Mouse (Mus musculus) retina, postnatal 7 days (tissue): ENCODE measurements at regions not wholly inside any gene's neighbourhood (a gene's known extent, or its start where the extent isn't known, plus 50 kb on each side); places are given as distances from the start of the nearest gene placed in this dataset.

Experiments used
- DNase-seq: peaks from one replicate; pipeline ENCODE4 v3.0.0-alpha.2; 2012; ENCODE audit warnings: low read depth, low spot score

GRCm38 (mm10) chr3:8751356-8751755, 858.5 kb downstream of the Zfp704 start:
- DNase-seq, result no peak

DNA sequence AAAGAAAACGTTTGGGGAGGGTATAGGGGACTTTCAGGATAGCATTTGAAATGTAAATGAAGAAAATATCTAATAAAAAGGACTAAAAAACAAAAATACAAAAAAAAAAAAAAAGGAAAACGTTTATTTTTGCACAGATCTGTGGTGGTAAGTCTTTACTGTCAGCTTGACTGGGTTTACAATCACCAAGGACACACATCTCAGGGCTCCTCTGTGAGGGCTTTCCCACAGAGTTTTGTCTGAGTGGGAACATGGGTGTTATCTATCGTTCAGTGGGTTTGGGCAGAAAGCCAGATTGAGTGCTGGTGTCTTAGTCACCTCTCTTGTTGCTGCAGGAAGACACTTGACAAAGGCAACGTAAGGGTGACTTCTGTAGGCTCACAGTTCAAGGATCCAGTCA, 859.0 kb downstream of the Zfp704 start:
- DNase-seq, result no peak

GRCm38 (mm10) chr3:8750162-8750561, 859.7 kb downstream of the Zfp704 start:
- DNase-seq, result no peak

- DNase-seq, result no peak
Observed at GRCm38 (mm10) chr3:8747201-8747600, 862.7 kb downstream of the Zfp704 start.

- DNase-seq, result no peak
Observed at GRCm38 (mm10) chr3:8746677-8747076, 863.2 kb downstream of the Zfp704 start.

GRCm38 (mm10) chr3:8746037-8746436, 863.8 kb downstream of the Zfp704 start:
- DNase-seq, result no peak

GRCm38 (mm10) chr3:8744857-8745256, 865.0 kb downstream of the Zfp704 start:
- DNase-seq, result no peak

DNA sequence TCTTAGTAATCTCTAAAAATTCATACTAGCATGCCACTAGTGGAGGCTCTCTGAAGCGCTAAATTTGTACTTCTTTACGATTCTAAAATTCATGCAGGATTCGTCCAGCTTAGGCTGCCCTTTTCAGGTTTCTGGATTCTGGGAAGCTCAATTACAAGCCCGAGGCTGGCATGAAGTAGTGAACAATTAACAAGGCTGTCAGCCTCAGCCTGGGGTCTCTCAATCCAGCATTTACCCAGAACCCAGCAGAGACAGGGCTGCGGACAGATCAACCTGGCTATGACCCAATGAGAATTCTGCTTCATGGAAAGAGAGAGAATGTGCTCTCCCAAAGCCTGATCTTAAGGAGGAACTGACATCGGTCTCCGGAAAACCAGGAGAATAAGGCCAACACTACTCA, 866.2 kb downstream of the Zfp704 start:
- DNase-seq, result no peak

DNA sequence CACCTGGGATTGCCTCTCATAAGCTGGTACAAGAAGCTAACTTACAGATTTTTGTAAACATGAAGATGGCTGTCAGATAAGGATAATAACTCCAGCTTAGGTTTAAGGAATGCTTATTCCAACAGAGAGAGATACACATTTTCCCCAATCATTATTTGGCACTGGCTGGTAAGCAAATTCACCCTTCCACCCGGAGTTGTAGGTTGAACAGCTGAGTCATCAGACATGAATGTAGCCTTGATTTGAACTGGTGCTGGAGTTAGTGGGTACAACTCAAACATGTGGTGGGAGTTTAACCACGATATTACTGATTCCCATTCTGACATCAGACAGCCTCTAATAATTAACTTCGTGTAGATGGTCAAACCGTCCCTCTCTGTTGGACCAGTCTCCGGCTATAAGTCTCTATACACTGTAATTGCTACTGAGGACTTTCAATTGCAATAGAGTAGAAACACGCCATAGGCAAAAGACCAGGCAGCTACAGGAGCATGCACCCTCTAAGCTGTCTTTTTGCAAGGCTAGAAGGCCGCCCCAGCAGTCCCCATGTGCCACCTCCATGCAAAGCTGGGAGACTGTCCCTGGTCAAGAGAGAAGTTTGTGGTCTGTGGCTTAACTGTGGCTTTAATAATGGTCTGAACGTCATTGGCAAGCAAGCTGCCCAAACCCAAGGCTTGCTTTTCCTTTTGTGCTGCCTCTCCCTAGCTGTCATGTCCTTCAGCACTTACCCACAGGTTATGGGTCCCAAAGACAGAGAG, 868.4 kb downstream of the Zfp704 start:
- DNase-seq, result no peak

GRCm38 (mm10) chr3:8740710-8741109, 869.2 kb downstream of the Zfp704 start:
- DNase-seq, result no peak

DNA sequence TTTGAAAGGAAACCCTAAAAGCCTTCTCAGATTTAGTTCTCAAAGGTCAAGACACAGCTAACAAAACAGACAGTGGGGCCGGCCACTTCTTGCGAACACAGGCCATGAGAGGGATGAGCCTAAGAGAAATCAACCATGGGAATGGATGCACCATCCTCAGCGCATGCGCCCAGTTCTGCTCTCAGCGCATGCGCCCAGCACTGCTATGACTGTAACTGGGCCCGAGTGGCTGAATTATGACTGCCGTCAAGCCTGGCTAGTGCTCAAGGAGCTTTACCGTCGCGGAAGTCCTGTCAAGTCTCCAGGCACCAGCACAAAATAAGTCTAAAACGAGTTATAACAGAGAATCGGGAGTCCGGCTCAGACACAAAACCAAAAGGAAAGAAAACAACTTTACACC, 870.6 kb downstream of the Zfp704 start:
- DNase-seq, result no peak

DNA sequence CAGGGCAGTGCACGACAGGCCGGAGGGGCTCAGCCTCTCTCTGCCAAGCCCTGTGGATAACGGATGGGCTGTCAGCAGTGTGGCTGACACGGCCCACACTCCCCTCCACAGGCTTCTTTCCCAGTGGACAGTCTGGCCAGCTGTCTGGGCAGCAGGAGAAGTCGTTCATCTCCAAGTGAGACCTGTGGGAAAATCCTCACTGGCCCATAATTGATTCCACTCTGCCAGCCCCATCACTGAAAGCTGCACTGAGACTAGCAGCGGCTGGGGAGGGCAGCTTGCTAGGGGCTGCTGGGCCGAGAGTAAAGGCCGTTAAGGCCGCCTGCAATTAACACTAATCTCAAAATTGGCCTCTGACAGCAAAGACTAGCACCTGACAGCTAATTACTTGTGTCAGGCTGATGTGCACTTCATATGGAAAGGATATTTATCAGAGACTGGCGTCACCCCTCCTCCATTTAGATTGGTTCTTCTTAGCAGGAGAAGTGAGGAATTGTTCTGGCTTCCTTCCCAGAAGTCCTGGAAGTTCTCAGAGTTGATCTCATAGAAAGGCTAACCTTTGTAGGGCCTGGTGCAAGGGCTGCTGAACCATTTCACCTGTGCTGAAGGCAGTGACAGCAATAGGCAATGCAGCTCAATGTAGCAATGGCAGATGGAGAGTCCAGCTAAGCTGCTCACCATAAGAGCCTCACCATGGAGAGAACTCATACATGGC, 873.5 kb downstream of the Zfp704 start:
- peak; percentile 59 for DNase-seq

DNA sequence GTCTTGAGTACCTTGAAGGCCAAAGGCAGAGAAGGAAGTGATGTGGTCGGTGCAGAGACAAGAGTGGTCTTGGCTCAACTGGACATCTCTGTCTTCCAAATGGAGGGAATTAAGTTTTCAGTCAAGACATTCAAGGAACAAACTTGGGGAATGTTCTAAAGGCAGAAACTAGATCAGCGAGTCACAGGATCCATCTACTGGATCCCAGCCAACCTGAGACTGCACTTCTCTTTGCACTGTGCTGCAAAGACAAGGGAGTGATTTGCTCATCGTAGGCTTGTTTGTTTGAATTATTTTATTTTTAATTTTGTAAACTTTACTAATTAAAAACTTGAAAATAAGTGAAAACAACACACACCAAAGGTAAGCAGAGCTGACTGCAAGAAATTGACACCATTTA, 875.8 kb downstream of the Zfp704 start:
- no peak for DNase-seq

DNA sequence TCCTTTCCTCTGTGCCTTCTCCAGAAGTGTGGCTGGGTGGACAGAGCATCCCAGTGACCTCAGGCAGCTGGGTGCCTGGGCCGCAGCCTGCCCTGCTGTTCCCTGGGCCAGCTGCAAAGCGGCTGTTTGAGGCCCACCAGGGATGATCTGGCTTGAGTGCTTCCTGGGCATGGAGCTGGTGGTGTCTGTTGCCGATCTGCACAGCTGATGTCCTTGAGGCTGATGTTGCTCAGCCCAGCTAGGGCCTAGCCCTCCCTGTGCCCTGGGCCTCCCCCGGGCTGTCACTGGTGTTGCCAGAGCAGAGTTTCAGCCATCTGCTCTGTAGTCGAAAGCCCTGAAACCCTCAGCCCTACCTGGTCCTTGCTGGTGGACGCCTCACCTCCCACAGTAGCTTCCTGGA, 878.5 kb downstream of the Zfp704 start:
- DNase-seq, result no peak

DNA sequence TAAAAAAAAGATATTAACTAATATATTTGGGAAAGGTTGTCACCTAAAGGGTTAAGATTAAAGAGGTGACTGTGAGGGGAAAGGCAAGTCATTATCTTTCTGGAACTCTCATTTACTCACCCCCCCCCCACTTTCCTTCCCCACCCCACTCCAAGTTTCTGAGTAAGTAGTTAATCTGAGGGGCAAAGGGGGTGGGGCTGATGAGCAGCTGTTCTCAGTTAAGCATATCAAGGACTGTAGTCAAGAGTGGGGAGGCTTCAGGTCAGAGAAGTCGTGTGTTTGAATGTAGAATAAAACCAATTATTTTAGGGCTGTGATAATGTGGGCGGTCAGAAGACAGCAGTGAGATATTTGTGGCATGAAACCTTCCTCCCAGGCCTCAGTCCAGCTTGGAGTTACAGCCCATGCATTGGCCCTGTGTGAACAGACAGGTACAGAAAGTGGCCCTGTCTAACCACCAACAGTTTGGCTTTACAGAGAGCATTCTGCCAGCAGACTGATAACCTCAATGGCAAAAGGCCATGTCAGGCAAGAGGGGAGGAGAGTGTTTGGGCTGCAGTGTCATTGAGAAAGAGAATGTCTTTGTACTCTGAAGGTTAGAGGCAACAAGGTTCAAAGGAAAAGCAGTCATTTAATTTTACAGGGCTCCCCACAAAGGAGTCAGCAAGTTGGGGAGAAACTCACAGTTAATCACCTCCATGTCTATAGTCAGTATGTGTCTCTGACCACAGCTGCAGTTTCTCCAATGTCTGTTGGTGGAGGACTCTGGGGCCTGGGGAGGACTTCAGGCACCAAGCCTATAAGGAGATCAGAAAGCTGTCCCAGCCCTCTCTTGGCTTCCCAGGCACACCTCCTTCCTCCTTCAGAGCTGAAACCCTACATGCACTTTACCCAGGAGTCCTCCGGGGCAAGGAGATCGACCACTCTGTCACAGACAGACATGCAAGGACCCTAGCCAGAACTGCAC, 888.0 kb downstream of the Zfp704 start:
- no peak for DNase-seq

- DNase-seq, result no peak
Observed at GRCm38 (mm10) chr3:8720586-8721100, 889.2 kb downstream of the Zfp704 start.

DNA sequence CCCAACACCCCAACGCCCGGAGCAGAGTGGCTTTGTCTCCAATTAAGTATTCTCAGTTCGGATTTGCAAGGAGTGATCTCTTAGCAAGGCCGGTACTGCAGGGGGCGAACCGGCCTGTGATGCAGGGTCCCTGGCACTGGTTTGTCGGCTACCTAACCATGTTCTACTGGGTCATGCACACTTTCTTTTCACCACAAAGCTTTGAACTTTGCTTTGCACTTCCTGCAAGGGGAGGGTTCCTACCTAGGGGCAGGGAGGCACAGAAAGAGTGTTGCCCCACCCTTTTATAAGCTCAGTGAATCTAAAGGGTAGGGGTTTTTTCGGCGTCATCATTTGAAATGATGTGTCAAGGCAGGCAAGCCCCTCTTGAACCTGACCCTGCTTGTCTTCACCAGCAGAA, 891.7 kb downstream of the Zfp704 start:
- no peak for DNase-seq

DNA sequence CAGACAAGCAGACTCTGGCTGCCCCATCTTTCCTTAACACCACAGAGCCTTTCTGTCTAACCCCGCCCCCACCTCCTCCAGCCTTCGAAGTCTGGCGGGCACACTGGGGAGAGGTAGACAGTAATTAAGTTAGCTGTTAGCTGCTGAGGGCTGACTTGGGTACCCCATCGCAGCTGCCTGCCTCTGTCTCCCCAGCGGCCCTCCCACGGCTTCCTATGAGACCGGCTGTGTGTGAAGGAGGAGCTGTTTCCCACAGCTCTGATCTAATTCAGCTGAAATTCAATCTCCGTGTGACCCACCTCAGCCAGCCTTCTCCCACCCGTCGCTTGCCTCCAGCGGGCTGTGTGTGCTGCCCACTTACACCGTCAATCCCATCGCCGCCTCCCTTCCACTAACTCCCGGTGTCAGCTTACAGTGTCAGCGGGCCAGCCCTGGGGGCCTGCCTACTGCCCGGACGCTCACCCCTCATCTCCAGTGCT, 892.5 kb downstream of the Zfp704 start:
- DNase-seq, result no peak
